Mouse (Mus musculus) heart, embryonic 15.5 days (tissue): ENCODE results near the gene Chac1. TPM values are rescaled to one million over a fixed set of nuclear protein-coding genes. Genes with fewer than 3 reads are reported as not detected.

Experiments
- ATAC-seq: fragments of 200-750 bp; cut with Nextera tagmentation; replicated peaks from 2 replicates; pipeline ENCODE4 v1.8.0; 2017; ENCODE audit warnings: low read depth, moderate TSS enrichment; ENCODE audit not compliant: insufficient number of reproducible peaks, insufficient read depth, low FRiP score
- H3K27ac ChIP-seq: fragments of 300-500 bp; sonication (generic); 2 replicates; pipeline ENCODE4 v1.5.1; 2015; ENCODE audit warnings: mild to moderate bottlenecking, inconsistent platforms
- H3K27me3 ChIP-seq: fragments of 300-500 bp; sonication (generic); 2 replicates; pipeline ENCODE4 v1.6.1; 2015; ENCODE audit warnings: inconsistent platforms
- H3K36me3 ChIP-seq: fragments of 300-500 bp; sonication (generic); 2 replicates; pipeline ENCODE4 v1.6.1; 2015; ENCODE audit warnings: mild to moderate bottlenecking, inconsistent platforms
- H3K4me1 ChIP-seq: fragments of 300-500 bp; sonication (generic); replicated peaks from 2 replicates; pipeline ENCODE4 v1.6.1; 2015; ENCODE audit warnings: inconsistent platforms
- H3K4me2 ChIP-seq: fragments of 300-500 bp; sonication (generic); 2 replicates; pipeline ENCODE4 v1.6.1; 2015; ENCODE audit warnings: inconsistent platforms, mild to moderate bottlenecking, moderate library complexity
- H3K4me3 ChIP-seq: fragments of 300-500 bp; sonication (generic); 2 replicates; pipeline ENCODE4 v1.5.1; 2015; ENCODE audit warnings: mild to moderate bottlenecking, inconsistent platforms
- H3K9ac ChIP-seq: fragments of 300-500 bp; sonication (generic); 2 replicates; pipeline ENCODE4 v1.6.1; 2015; ENCODE audit warnings: mild to moderate bottlenecking, inconsistent platforms
- H3K9me3 ChIP-seq: fragments of 300-500 bp; sonication (generic); replicated peaks from 2 replicates; pipeline ENCODE4 v1.6.1; 2016; ENCODE audit warnings: inconsistent platforms
- WGBS: fragments of 180-500 bp; shearing (Covaris S2); methylation state at CpG from one replicate; pipeline ENCODE4 v1.1.7; 2015; ENCODE audit warnings: mixed read lengths; 5-methylcytosine and 5-hydroxymethylcytosine counted together
- polyA plus RNA-seq: library from polyadenylated mRNA; unstranded; fragments of >200 nt; fragmentation: Nextera tagmentation; extraction: Ambion mirVana; gene quantifications from 2 replicates; pipeline ENCODE4 v1.2.1, GENCODE M21; 2015

Chac1 gene
- polyA plus RNA-seq, 1 experiment from 2014 or later, result 0.63 TPM

DNA sequence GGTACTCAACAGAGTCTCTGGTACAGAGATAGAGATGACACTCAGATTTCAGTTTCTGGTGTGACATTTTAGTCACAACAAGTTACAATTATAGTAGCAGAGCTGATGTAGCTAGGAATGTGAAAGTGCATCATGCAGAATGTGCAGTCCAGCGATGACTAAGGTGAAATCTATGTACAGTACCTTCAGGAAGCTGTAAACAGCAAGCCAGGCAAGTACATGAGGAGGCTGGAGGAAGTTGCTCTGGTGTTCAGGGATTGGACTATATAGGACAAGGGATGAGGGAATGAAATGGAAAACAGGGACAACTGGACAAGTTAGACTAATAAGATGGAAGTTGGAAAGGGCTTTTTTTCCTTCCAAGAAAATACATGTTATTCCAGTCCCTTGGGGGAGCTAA, 37.2 kb downstream of the Chac1 start:
- Histone ChIP-seq H3K27me3 (no peaks in the 10 kb centered on the region), H3K4me2 (no peak overlapping the region), H3K36me3 (peaks cover 39% of the 10 kb centered on the region), H3K4me1 (no peaks in the 10 kb centered on the region), H3K9me3 (no peaks in the 10 kb centered on the region), H3K27ac (no peak overlapping the region), H3K4me3 (no peak overlapping the region), H3K9ac (no peak overlapping the region)
- no peak for ATAC-seq
- WGBS, result 73% methylated on average over 1 of the region's 1 CpGs

DNA sequence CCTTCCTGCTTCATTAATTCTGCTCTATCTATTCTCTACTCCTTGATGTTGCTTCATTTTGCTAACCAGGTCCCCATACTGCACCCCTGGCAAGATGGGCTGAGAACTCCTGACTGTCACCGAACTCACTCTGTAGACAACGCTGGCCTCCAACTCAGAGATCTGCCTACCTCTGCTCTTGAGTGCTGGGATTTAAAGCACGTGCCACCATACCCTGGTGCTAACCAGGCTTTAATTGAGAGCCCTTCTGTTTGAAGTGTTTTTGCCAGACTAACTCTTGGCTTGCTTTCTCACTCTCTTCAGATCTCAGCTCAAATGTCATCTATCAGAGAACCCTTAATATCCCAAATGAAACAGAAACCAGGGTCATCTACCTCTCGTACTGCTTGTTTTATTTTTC, 39.0 kb downstream of the Chac1 start:
- Histone ChIP-seq H3K36me3 (peaks cover 39% of the 10 kb centered on the region), H3K9ac (no peak overlapping the region), H3K4me1 (no peaks in the 10 kb centered on the region), H3K27ac (no peak overlapping the region), H3K4me3 (no peak overlapping the region), H3K27me3 (no peaks in the 10 kb centered on the region), H3K4me2 (no peak overlapping the region), H3K9me3 (no peaks in the 10 kb centered on the region)
- no peak for ATAC-seq
- WGBS, result 91% methylated on average over 4 of the region's 4 CpGs

- Histone ChIP-seq H3K4me2 (no peak overlapping the region), H3K9ac (no peak overlapping the region), H3K4me1 (no peaks in the 10 kb centered on the region), H3K36me3 (peaks cover 39% of the 10 kb centered on the region), H3K27ac (no peak overlapping the region), H3K4me3 (no peak overlapping the region), H3K9me3 (no peaks in the 10 kb centered on the region), H3K27me3 (no peaks in the 10 kb centered on the region)
- ATAC-seq, result no peak
- WGBS, result 86% methylated on average over 5 of the region's 5 CpGs
Measured at GRCm38 (mm10) chr2:119398252-119398651, 47.2 kb downstream of the Chac1 start.

GRCm38 (mm10) chr2:119398665-119399064, 47.6 kb downstream of the Chac1 start:
- 90% methylated on average over 1 of the region's 1 CpGs for WGBS
- Histone ChIP-seq H3K4me3 (no peak overlapping the region), H3K9ac (no peak overlapping the region), H3K9me3 (no peaks in the 10 kb centered on the region), H3K36me3 (peaks cover 37% of the 10 kb centered on the region), H3K27me3 (no peaks in the 10 kb centered on the region), H3K4me1 (no peaks in the 10 kb centered on the region), H3K4me2 (no peak overlapping the region), H3K27ac (no peak overlapping the region)
- ATAC-seq, result no peak

DNA sequence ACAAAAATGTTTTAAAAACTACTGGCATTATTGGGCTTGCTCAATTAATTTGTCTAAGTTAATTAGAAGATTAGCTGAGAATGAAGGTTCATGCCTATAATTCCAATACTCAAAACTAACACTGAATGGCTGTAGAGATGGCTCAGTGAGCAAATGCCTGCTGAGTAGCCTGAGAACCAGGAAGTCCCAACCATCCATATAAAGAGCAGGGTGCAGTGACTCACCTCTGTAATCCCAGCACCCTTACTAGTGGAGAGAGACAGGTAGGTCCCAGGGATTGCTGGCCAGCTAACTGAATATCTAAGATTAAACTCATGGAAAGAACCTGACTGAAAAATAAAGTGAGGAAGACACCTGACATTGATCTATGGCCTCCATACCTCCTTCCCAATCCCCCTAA, 48.3 kb downstream of the Chac1 start:
- no peak overlapping the region for H3K4me3 ChIP-seq
- ATAC-seq, result no peak
- no peaks in the 10 kb centered on the region for H3K4me1 ChIP-seq
- no peak overlapping the region for H3K4me2 ChIP-seq
- no peaks in the 10 kb centered on the region for H3K9me3 ChIP-seq
- H3K9ac ChIP-seq, result no peak overlapping the region
- H3K27ac ChIP-seq, result no peak overlapping the region
- H3K27me3 ChIP-seq, result no peaks in the 10 kb centered on the region
- H3K36me3 ChIP-seq, result peaks cover 41% of the 10 kb centered on the region

Other genes with a start within 250 kb of the Chac1 start
- gene Rad51, start 238.4 kb upstream of the Chac1 start, polyA plus RNA-seq, result 21.8 and 28.0 TPM in 2 replicates
- 23.0 and 26.2 TPM in 2 replicates for gene Rmdn3, start 194.2 kb upstream of the Chac1 start, polyA plus RNA-seq
- gene Gchfr, start 183.5 kb upstream of the Chac1 start, polyA plus RNA-seq, result 4.5 and 5.9 TPM in 2 replicates
- gene Gm14137, start 176.7 kb upstream of the Chac1 start, polyA plus RNA-seq, result 0.29 and 0.34 TPM in 2 replicates
- gene Zfyve19, start 142.6 kb upstream of the Chac1 start, polyA plus RNA-seq, result 29.7 and 36.3 TPM in 2 replicates
- 12.4 and 12.5 TPM in 2 replicates for gene Dnajc17, start 142.4 kb upstream of the Chac1 start, polyA plus RNA-seq
- not detected in 2 replicates for gene Ppp1r14d, start 121.3 kb upstream of the Chac1 start, polyA plus RNA-seq
- gene Spint1, start 113.9 kb upstream of the Chac1 start, polyA plus RNA-seq, result 1.2 and 5.6 TPM in 2 replicates
- gene Rhov, start 80.0 kb upstream of the Chac1 start, polyA plus RNA-seq, result 0.44 and 2.2 TPM in 2 replicates
- gene Vps18, start 62.5 kb upstream of the Chac1 start, polyA plus RNA-seq, result 10.3 and 14.7 TPM in 2 replicates
- gene Dll4, start 25.4 kb upstream of the Chac1 start, polyA plus RNA-seq, result 9.2 and 14.2 TPM in 2 replicates
- 2.5 and 2.7 TPM in 2 replicates for gene Ino80, start 126.5 kb downstream of the Chac1 start, polyA plus RNA-seq
- gene Exd1, start 196.4 kb downstream of the Chac1 start, polyA plus RNA-seq, result 0.21 and 0.27 TPM in 2 replicates
- 47.2 and 50.3 TPM in 2 replicates for gene Chp1, start 196.5 kb downstream of the Chac1 start, polyA plus RNA-seq